Mouse (Mus musculus): ENCODE results near the gene Fryl. TPM values are rescaled to one million over a fixed set of nuclear protein-coding genes. Genes with fewer than 3 reads are reported as not detected.
"Not testable (repeated sequence)": the region's sequence is repeated elsewhere in the genome, so short reads cannot be mapped to it uniquely, and the experiment has no call there.

Fryl gene
- polyA plus RNA-seq, 1 experiment from 2014 or later = 48.3 TPM

DNA sequence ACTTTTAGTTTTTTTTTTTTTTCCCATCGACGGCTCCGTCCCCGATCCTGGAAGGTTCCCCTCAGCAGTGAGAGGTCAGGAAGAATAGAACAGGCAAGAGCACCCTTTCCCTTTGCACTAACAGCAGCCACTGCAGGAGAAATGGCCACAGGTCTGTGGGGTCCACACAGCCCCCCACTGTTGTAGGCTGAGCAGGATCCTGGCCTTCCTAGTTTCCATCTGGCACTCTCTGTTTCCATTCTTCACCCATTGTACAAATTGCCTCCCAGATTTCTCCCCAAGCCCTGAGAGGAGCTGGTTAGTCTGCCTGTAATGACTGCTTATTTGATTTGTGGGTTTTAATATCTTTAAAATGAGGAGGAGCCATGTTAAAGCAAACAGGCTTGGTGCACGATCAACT lies 252.4 kb downstream of the Fryl start:
- no peak overlapping the region for H3K9ac ChIP-seq (replicated peaks)
- ATAC-seq (replicated peaks) = no peak
- whole genome bisulfite sequencing = 93% methylated on average over 5 of the region's 5 CpGs
- no peak overlapping the region for H3K27ac ChIP-seq (replicated peaks)
- peaks cover 10% of the 10 kb centered on the region; the same call in 1 of the 2 replicates for H3K4me1 ChIP-seq
- no peak overlapping the region for H3K4me2 ChIP-seq (replicated peaks)
- H3K27me3 ChIP-seq = peaks cover 5% of the 10 kb centered on the region; the same call in 1 of the 2 replicates
- H3K36me3 ChIP-seq = no peaks in the 10 kb centered on the region
- H3K4me3 ChIP-seq = no peak overlapping the region
- no peaks in the 10 kb centered on the region for H3K9me3 ChIP-seq

DNA sequence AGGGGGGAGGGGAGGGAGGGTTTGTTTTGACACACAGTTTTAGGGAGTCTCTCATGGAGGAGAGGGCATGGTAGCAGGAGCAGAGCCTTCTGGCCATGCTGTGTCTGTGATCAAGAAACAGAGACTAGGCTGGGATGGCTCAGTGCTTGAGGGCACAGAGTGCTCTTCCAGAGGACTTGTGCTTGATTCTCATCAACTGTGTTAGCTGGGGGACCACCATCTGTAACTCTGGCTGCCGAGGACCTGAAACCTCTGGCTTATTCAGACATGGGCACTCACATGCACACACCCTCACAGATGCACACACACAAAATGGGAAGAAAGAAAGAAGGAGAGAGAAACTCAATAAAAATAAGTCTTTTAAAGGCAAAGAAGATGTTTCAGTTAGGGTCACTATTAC lies 257.9 kb downstream of the Fryl start:
- not testable (repeated sequence) for H3K27ac ChIP-seq (replicated peaks); H3K4me3 ChIP-seq; H3K9ac ChIP-seq (replicated peaks); H3K27me3 ChIP-seq; H3K9me3 ChIP-seq; H3K4me2 ChIP-seq (replicated peaks); H3K4me1 ChIP-seq; ATAC-seq (replicated peaks); H3K36me3 ChIP-seq
- 89% methylated on average over 1 of the region's 1 CpGs for WGBS

DNA sequence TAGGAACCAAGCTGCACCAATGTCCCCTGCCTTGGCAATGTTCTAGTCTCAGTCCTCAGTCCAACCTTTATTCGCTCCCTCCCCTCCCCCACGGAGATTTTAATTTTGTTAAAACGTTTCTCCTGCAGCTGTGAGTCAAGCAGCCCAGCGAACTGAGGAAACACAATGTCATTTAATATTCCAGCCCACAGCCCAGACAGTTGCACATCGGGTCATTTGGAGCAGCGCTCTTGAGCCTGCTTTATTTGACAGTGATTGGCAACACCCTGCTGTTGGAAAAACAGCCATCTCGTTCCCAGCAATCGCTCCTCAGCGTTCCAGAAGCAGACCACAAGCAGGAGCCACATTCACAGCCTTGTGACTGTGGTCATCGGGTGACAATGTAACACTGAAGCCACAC lies 261.0 kb downstream of the Fryl start:
- no peaks in the 10 kb centered on the region for H3K9me3 ChIP-seq
- no peaks in the 10 kb centered on the region for H3K36me3 ChIP-seq
- H3K27ac ChIP-seq (replicated peaks) = no peak overlapping the region
- H3K4me2 ChIP-seq (replicated peaks) = no peak overlapping the region
- H3K27me3 ChIP-seq = no peaks in the 10 kb centered on the region
- peaks cover 8% of the 10 kb centered on the region for H3K4me1 ChIP-seq
- ATAC-seq (replicated peaks) = peak; percentile 48; the same call in 1 of the 2 replicates
- no peak overlapping the region for H3K4me3 ChIP-seq
- WGBS = 28% methylated on average over 10 of the region's 10 CpGs
- H3K9ac ChIP-seq (replicated peaks) = no peak overlapping the region

DNA sequence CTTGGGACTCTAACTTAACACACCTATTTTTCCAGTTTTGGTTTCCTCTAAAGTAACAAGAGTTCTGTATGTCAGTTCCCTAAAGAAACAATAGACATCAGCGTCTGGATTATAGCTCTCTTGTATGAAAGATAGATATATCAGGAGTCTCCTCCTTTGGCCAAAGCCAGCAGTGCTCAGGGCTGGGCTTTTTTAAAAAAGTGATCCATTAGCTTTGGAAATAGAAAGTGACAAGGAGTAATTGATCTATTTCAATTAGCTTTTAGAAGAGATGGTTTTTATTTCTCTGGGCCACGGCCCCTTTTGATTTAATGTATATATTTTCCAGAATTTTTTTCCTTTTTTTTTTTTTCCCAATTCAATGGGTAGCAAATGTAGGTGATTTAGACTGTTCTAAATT lies 261.5 kb downstream of the Fryl start:
- Histone ChIP-seq H3K27me3 (no peaks in the 10 kb centered on the region), H3K27ac (replicated peaks) (no peak overlapping the region), H3K9ac (replicated peaks) (no peak overlapping the region), H3K4me2 (replicated peaks) (no peak overlapping the region), H3K4me3 (no peak overlapping the region), H3K36me3 (no peaks in the 10 kb centered on the region), H3K9me3 (no peaks in the 10 kb centered on the region), H3K4me1 (peaks cover 10% of the 10 kb centered on the region)
- ATAC-seq (replicated peaks) = no peak
- 65% methylated on average over 2 of the region's 2 CpGs for WGBS

DNA sequence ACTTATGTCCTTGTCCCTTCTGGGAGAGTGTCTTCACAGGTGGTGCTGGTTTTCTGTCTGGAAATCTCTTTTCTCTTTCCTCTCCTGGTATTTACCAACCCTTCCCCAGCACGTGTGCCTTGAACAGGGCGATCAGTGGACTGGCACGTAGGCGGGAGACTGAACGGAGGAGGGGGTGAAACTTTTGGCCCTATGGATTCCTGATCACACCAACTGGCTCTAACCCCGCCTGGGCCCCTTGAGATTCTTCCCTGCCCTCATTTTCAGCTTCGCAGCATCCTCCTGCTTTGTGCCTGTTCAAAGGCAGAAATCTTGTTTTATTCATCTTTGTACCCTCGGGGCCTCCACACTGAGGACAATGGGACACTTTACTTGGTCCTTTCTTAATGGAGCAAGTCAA lies 262.0 kb downstream of the Fryl start:
- no peak overlapping the region for H3K4me3 ChIP-seq
- no peak overlapping the region for H3K4me2 ChIP-seq (replicated peaks)
- H3K27ac ChIP-seq (replicated peaks) = no peak overlapping the region
- no peaks in the 10 kb centered on the region for H3K27me3 ChIP-seq
- peaks cover 14% of the 10 kb centered on the region for H3K4me1 ChIP-seq
- no peaks in the 10 kb centered on the region for H3K36me3 ChIP-seq
- WGBS = 29% methylated on average over 8 of the region's 8 CpGs
- ATAC-seq (replicated peaks) = no peak
- no peaks in the 10 kb centered on the region for H3K9me3 ChIP-seq
- H3K9ac ChIP-seq (replicated peaks) = no peak overlapping the region

DNA sequence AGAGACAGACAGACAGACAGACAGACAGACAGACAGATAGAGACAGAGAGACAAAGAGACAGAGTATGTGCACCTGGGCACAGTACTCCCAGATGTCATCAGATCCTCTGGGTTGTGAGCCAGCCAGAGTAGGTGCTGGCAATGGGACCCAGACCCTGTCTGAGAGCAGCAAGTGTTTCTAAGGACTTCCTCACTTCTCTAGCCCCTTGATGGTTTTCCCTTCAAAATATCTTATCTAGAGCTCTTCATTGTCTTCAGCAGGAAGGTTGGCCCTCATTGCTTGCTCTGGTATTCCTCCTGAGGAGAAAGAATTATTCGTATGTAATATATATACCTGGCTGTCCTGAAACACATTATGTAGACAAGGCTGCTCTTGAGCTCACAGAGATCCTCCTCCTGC lies 263.9 kb downstream of the Fryl start:
- 79% methylated on average over 1 of the region's 1 CpGs for WGBS
- H3K4me1 ChIP-seq = peaks cover 14% of the 10 kb centered on the region

DNA sequence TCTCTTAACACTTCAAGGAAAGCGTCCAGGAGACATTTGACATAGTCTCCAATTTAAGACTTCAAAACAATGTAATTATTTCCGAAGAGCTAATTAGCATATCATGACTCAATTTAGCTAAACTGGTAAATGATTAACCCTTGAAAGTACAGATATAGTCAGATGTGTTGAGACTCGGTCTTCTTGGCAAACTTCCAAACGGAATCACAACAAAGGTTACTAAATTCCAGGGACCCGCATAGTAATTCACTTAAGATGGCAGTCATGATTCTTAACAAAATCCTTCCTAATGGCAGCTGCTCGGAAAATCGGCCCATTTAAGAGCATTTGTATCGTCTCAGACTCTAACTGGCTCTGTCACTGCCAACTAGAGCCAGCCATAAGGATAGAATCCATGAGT lies 266.7 kb downstream of the Fryl start:
- WGBS = 23% methylated on average over 8 of the region's 8 CpGs
- H3K9ac ChIP-seq (replicated peaks) = no peak overlapping the region

More for the DNA sequence above, 263.9 kb downstream of the Fryl start:
- Histone ChIP-seq H3K27me3 (no peaks in the 10 kb centered on the region), H3K9me3 (no peaks in the 10 kb centered on the region), H3K36me3 (no peaks in the 10 kb centered on the region), H3K4me2 (replicated peaks) (no peak overlapping the region), H3K9ac (replicated peaks) (no peak overlapping the region), H3K4me3 (no peak overlapping the region), H3K27ac (replicated peaks) (no peak overlapping the region)
- no peak for ATAC-seq (replicated peaks)

DNA sequence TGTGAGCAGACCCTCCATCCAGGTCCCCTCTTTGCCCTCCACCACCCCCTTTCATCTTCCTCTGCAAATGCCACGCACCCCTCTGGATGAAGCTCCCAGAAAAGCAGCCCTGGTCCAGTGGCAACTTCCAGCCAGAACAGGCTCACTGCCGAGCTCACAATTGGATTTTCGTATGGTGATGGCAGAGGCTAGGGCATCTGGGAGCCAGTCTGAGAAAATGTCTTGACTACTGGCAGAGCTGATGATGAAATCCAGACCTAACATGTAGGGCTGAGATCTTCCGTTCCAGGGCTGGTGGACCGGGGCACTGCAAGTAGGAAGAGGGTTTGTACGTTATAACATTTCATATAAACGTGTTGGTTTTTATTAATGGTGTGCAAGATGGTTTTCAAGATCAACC lies 268.6 kb downstream of the Fryl start:
- no peak for ATAC-seq (replicated peaks)
- Histone ChIP-seq H3K9me3 (no peaks in the 10 kb centered on the region), H3K4me3 (no peak overlapping the region), H3K4me1 (0 out of 2 replicates have a peak, but pooled peaks cover 6% of the 10 kb centered on the region), H3K27me3 (no peaks in the 10 kb centered on the region), H3K9ac (replicated peaks) (no peak overlapping the region), H3K27ac (replicated peaks) (no peak overlapping the region), H3K4me2 (replicated peaks) (no peak overlapping the region), H3K36me3 (no peaks in the 10 kb centered on the region)
- 94% methylated on average over 7 of the region's 7 CpGs for WGBS

More for the DNA sequence above, 266.7 kb downstream of the Fryl start:
- Histone ChIP-seq H3K9me3 (no peaks in the 10 kb centered on the region), H3K4me1 (peaks cover 10% of the 10 kb centered on the region; the same call in 1 of the 2 replicates), H3K4me3 (no peak overlapping the region), H3K27ac (replicated peaks) (no peak overlapping the region), H3K4me2 (replicated peaks) (no peak overlapping the region), H3K36me3 (no peaks in the 10 kb centered on the region), H3K27me3 (no peaks in the 10 kb centered on the region)
- no peak for ATAC-seq (replicated peaks)

DNA sequence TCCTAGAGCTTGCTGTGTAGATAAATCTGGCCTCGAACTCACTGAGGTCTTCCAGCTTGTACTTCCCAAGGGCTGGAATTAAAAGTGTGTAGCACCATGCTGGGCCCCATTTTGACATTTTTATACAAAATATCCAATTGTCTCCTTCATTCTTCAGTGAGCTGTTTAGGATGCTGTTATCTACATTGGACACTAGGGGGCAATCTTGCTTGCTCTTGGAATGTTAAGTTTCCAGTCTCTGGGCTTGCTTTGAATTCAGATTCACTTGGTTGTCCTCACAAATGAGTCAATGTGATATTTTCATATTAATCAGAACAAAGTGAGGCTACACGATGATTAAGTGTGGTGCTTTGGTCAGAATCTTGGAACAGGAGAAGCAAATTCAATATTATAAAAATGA lies 272.3 kb downstream of the Fryl start:
- Histone ChIP-seq H3K36me3 (peaks cover 9% of the 10 kb centered on the region; the same call in 1 of the 2 replicates), H3K9ac (replicated peaks) (no peak overlapping the region), H3K4me2 (replicated peaks) (no peak overlapping the region), H3K27me3 (no peaks in the 10 kb centered on the region), H3K9me3 (no peaks in the 10 kb centered on the region), H3K4me3 (no peak overlapping the region), H3K4me1 (no peaks in the 10 kb centered on the region), H3K27ac (replicated peaks) (no peak overlapping the region)
- 5% methylated on average over 2 of the region's 2 CpGs for WGBS
- no peak; the same call in 1 of the 2 replicates for ATAC-seq (replicated peaks)

DNA sequence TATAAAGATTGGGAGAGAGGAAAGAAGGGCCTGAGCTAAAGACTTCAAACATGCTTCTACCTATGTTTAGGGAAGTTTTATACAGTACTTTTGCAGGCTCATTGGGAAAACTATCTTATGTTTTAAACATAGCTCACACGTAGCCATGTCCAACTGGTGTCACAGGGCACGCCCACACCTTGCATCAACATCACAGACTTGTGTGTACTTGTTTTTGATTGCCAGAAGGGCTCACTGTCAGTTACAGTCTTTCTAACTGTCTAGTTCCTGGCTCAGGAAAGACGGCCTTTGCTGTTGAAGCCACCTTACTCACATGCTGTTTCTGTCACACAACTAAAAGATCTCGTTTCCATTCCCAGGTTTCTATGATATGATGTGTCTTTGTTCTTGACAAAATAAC lies 279.9 kb downstream of the Fryl start:
- no peaks in the 10 kb centered on the region for H3K4me1 ChIP-seq
- ATAC-seq (replicated peaks) = no peak
- no peak overlapping the region for H3K9ac ChIP-seq (replicated peaks)
- no peak overlapping the region for H3K27ac ChIP-seq (replicated peaks)
- H3K4me3 ChIP-seq = no peak overlapping the region
- 79% methylated on average over 4 of the region's 4 CpGs for WGBS
- peaks cover 32% of the 10 kb centered on the region for H3K36me3 ChIP-seq
- no peak overlapping the region for H3K4me2 ChIP-seq (replicated peaks)
- H3K9me3 ChIP-seq = no peaks in the 10 kb centered on the region
- H3K27me3 ChIP-seq = no peaks in the 10 kb centered on the region

DNA sequence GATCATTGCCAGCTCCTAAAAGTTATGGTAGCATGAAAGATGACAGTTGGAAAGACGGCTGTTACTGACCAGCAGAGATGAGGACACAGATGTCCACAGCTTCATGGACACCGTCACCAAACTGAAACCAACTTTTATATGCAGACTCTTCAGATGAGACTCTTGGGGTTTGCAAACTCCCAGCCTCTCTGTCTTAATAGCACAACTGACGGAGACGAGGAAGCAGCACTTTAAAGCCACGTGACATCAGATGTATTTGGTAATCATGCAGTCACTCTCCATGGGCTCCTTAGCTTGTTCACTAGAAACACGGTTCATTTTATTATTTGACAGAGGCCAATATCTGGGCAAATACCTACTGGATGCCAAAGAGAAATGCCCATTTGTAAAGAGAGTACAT lies 280.4 kb downstream of the Fryl start:
- no peaks in the 10 kb centered on the region for H3K4me1 ChIP-seq

DNA sequence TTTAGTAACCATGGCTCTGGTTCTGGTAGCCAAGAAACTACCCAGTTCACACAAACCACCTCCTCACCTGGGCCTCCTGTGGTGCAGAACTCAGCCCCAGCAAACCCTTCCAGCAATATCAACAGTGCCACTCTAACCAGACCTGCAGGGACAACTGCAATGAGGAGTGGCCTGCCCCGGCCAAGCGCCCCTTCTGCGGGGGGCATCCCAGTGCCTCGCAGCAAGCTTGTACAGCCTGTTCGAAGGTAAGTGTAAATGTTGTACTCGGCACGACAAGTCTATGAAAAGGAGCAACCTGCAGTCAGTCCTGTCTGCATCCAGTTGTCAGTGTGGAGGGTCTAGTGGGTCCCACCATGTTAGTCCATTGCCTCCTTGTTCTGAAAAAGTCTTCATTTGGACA lies 281.8 kb downstream of the Fryl start, which contains the start of gene Gm10135:
Gm10135 (minus strand) TSS at position 101 of the 400 bp plus-strand sequence.
- Histone ChIP-seq H3K9ac (replicated peaks) (no peak within 1 kb of the TSS), H3K4me2 (replicated peaks) (no peak within 1 kb of the TSS), H3K36me3 (peaks cover 28% of the 10 kb centered on the region), H3K27ac (replicated peaks) (no peak within 1 kb of the TSS), H3K4me3 (no peak within 1 kb of the TSS), H3K4me1 (no peaks in the 10 kb centered on the region), H3K27me3 (no peaks in the 10 kb centered on the region), H3K9me3 (no peaks in the 10 kb centered on the region)
- no peak for ATAC-seq (replicated peaks)
- 98% methylated on average over 7 of the region's 7 CpGs for WGBS

More for the DNA sequence above, 280.4 kb downstream of the Fryl start:
- H3K9ac ChIP-seq (replicated peaks) = no peak overlapping the region
- H3K4me3 ChIP-seq = no peak overlapping the region
- no peaks in the 10 kb centered on the region for H3K9me3 ChIP-seq
- no peak overlapping the region for H3K27ac ChIP-seq (replicated peaks)
- H3K27me3 ChIP-seq = no peaks in the 10 kb centered on the region
- H3K36me3 ChIP-seq = peaks cover 32% of the 10 kb centered on the region
- H3K4me2 ChIP-seq (replicated peaks) = no peak overlapping the region
- no peak for ATAC-seq (replicated peaks)
- WGBS = 93% methylated on average over 6 of the region's 6 CpGs

DNA sequence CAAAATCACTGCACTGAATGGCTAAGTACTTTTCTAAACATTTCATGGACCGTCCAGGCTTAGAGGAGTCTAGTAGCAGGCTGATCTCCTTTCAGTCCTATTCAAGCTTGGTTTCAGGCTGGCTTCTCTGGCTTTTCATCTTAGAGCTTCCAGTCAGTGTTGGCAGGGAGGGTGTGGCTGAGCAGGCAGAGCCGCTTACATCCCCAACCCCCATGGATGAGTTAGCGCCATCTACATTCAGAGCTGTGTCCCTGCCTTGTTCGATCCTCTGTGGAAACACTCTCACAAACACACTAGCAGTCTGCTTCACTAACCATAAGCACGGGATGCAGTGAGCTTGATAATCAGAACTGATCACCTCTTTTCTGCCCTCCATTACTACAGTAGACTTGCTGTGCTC lies 283.5 kb downstream of the Fryl start:
- H3K4me3 ChIP-seq = no peak overlapping the region
- H3K36me3 ChIP-seq = peaks cover 27% of the 10 kb centered on the region
- no peak overlapping the region for H3K9ac ChIP-seq (replicated peaks)
- H3K4me2 ChIP-seq (replicated peaks) = no peak overlapping the region
- WGBS = 42% methylated on average over 5 of the region's 5 CpGs
- no peak for ATAC-seq (replicated peaks)
- no peaks in the 10 kb centered on the region for H3K4me1 ChIP-seq
- no peaks in the 10 kb centered on the region for H3K27me3 ChIP-seq
- no peak overlapping the region for H3K27ac ChIP-seq (replicated peaks)
- no peaks in the 10 kb centered on the region for H3K9me3 ChIP-seq

Data from forebrain, embryonic 15.5 days (tissue).